Mouse (Mus musculus): ENCODE data around the gene Akr1c14.

GRCm38 (mm10) chr13:4048719-4049118, at the start of gene Akr1c14:
- TF ChIP-seq POLR2A (IDR thresholded peaks at IDR 0.05; ENCODE audit: control insufficient read depth, low read depth, low read length) = no peak
- TF ChIP-seq CTCF (IDR thresholded peaks at IDR 0.05; ENCODE audit: control insufficient read depth, insufficient read depth, insufficient replicate concordance, low read depth, low read length) = no peak
